Comparison of ENCODE assay signal across 8 mouse cellular contexts in the genomic region with DNA sequence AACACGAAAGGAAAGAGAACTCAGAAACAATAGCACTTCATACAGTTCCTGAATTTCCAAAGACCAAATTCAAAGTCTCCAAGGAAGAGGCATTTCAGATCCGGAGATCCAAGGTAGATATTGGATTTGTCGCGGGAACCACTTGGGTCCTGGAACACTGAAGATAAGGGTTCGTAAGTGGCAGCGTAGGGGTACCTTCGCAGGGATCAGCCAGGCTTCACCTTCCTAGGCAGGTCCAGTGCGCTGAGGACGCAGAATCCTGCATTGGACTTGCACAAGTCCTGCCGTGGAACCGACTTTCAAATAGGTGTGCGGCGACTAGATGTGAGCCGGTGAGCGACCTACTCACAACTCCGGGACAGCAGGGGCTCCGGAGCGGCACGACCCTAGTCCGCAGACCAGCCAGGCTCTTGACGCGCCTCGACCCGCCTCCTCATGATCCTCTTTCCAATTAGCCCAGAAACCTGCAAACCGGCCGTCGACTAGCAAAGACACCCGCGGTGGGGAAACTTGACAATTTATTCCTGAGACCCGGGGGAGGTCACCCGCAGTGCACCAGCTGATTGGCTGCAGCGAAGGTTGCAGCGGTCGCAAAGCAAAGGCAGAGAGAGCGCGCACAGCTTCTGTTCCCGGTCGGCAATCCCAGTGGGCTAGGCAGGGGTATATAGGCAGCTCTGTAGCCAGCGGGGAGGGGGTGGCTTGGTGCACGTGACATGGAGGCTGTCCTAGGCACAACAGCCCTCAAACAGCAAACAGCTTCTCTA.
A peak's percentile ranks its signal among the peaks of the same experiment; 100 is the strongest.
DNase-seq lines count a peak whose midpoint lies in the region; ATAC-seq and TF ChIP-seq lines count a peak whose summit lies in the region.

No protein-coding gene starts in this region.

- H3K27ac ChIP-seq in embryonic facial prominence, embryonic 15.5 days (replicated peaks): no peak overlapping the region
- peak overlapping the region; percentile 2; the same call in 1 of the 2 replicates for H3K27ac ChIP-seq in hindbrain, embryonic 10.5 days
- peak overlapping the region; percentile 83 for H3K27ac ChIP-seq in layer of hippocampus, adult 2 months
- H3K27ac ChIP-seq in liver, embryonic 16.5 days (ENCODE audit: low read length): no peak overlapping the region
- no peak overlapping the region for H3K27ac ChIP-seq in small intestine, adult 2 months (ENCODE audit: insufficient read depth, low read depth, low read length)

- peaks cover 12% of the 10 kb centered on the region for H3K4me1 ChIP-seq in embryonic facial prominence, embryonic 15.5 days
- H3K4me1 ChIP-seq in hindbrain, embryonic 10.5 days (replicated peaks): peaks cover 23% of the 10 kb centered on the region
- no peaks in the 10 kb centered on the region for H3K4me1 ChIP-seq in liver, embryonic 16.5 days (ENCODE audit: control insufficient read depth, low read depth, low read length)
- peaks cover 18% of the 10 kb centered on the region for H3K4me1 ChIP-seq in small intestine, adult 2 months (ENCODE audit: control insufficient read depth, insufficient read depth, insufficient read length, low read length)

- H3K9me3 ChIP-seq in embryonic facial prominence, embryonic 15.5 days (replicated peaks): no peaks in the 10 kb centered on the region
- H3K9me3 ChIP-seq in hindbrain, embryonic 10.5 days: no peaks in the 10 kb centered on the region
- H3K9me3 ChIP-seq in liver, embryonic 16.5 days (replicated peaks; ENCODE audit: control insufficient read depth, low read length): no peaks in the 10 kb centered on the region

- H3K36me3 ChIP-seq in embryonic facial prominence, embryonic 15.5 days: no peaks in the 10 kb centered on the region
- no peaks in the 10 kb centered on the region for H3K36me3 ChIP-seq in hindbrain, embryonic 10.5 days
- H3K36me3 ChIP-seq in liver, embryonic 16.5 days (ENCODE audit: control insufficient read depth, insufficient read depth): no peaks in the 10 kb centered on the region
- no peaks in the 10 kb centered on the region for H3K36me3 ChIP-seq in small intestine, adult 2 months (ENCODE audit: control insufficient read depth, insufficient read depth, low read length)

- H3K27me3 ChIP-seq in embryonic facial prominence, embryonic 15.5 days: peaks cover 13% of the 10 kb centered on the region
- H3K27me3 ChIP-seq in hindbrain, embryonic 10.5 days (ENCODE audit: insufficient read depth, poor library complexity, severe bottlenecking): peaks cover 95% of the 10 kb centered on the region
- peaks cover 2% of the 10 kb centered on the region; the same call in 1 of the 2 replicates for H3K27me3 ChIP-seq in liver, embryonic 16.5 days (ENCODE audit: control insufficient read depth, insufficient read depth, low read depth, low read length)
- H3K27me3 ChIP-seq in small intestine, adult 2 months (ENCODE audit: control insufficient read depth, insufficient read depth, low read length): 0 out of 2 replicates have a peak, but pooled peaks cover 5% of the 10 kb centered on the region

- TF ChIP-seq POLR2A in small intestine, adult 2 months (IDR thresholded peaks at IDR 0.05; ENCODE audit: low read depth, low read length): no peak

- no peak for TF ChIP-seq CTCF in layer of hippocampus, adult 2 months (conservative IDR thresholded peaks at IDR 0.05)
- no peak for TF ChIP-seq CTCF in small intestine, adult 2 months (IDR thresholded peaks at IDR 0.05; ENCODE audit: extremely low read depth, insufficient read length, insufficient replicate concordance, low read depth, low read length)

- peak; percentile 48 for DNase-seq in adrenal gland, postnatal 10 days
- no peak for DNase-seq in adrenal gland, adult 18-20 months (ENCODE audit: low spot score in 2 of 2)
- DNase-seq in hindbrain, embryonic 10.5 days (ENCODE audit: low spot score): peak; percentile 63
- DNase-seq in layer of hippocampus, adult 2 months (ENCODE audit: low spot score in 2 of 2): peak; percentile 57 to 64
- DNase-seq in cerebellum, adult 18-20 months: no peak

- peak overlapping the region; percentile 36 for H3K4me3 ChIP-seq in embryonic facial prominence, embryonic 15.5 days (replicated peaks)
- H3K4me3 ChIP-seq in hindbrain, embryonic 10.5 days: peak overlapping the region; percentile 44
- H3K4me3 ChIP-seq in layer of hippocampus, adult 2 months: peak overlapping the region; percentile 64
- H3K4me3 ChIP-seq in liver, embryonic 16.5 days (ENCODE audit: low read depth, low read length): peak overlapping the region; percentile 25
- peak overlapping the region; percentile 43 for H3K4me3 ChIP-seq in small intestine, adult 2 months (ENCODE audit: low read depth, low read length)

- 5% methylated on average over 40 of the region's 40 CpGs for WGBS in embryonic facial prominence, embryonic 15.5 days
- under 1% methylated on average over 40 of the region's 40 CpGs for WGBS in hindbrain, embryonic 10.5 days
- WGBS in liver, embryonic 16.5 days (ENCODE audit: insufficient replicate concordance): under 1% methylated on average over 40 of the region's 40 CpGs
- WGBS in small intestine, adult 2 months: 7% methylated on average over 40 of the region's 40 CpGs

- ATAC-seq in embryonic facial prominence, embryonic 15.5 days (ENCODE audit: insufficient number of reproducible peaks, low FRiP score, low TSS enrichment, low read depth): 0 out of 2 replicates have a peak, but pooled peaks have one; percentile 39
- ATAC-seq in liver, embryonic 16.5 days (ENCODE audit: low read depth): no peak

- no peak overlapping the region for H3K9ac ChIP-seq in embryonic facial prominence, embryonic 15.5 days
- H3K9ac ChIP-seq in liver, embryonic 16.5 days (ENCODE audit: low read depth, low read length): no peak overlapping the region

- peak overlapping the region; percentile 60 for H3K4me2 ChIP-seq in embryonic facial prominence, embryonic 15.5 days (replicated peaks)
- H3K4me2 ChIP-seq in liver, embryonic 16.5 days (ENCODE audit: low read depth, low read length): peak overlapping the region; percentile 45

Comparison
In these comparisons a context has a peak if more than half of its experiments do, and no peak if none do; other contexts are left out.
1. DNase-seq: peak in adrenal gland, postnatal 10 days (single experiment), hindbrain, embryonic 10.5 days (single experiment) and layer of hippocampus, adult 2 months (2 of 2); none in adrenal gland, adult 18-20 months (0 of 2) and cerebellum, adult 18-20 months (0 of 2).
2. H3K27ac ChIP-seq: peak in hindbrain, embryonic 10.5 days (single experiment) and layer of hippocampus, adult 2 months (single experiment); none in embryonic facial prominence, embryonic 15.5 days (single experiment), liver, embryonic 16.5 days (single experiment) and small intestine, adult 2 months (single experiment).
3. Peak in every context shown above with its lines, with median percentiles within 50 percentile points of each other: H3K4me3 ChIP-seq.